Mouse (Mus musculus) heart, adult 18-20 months (tissue): ENCODE data around the gene Nub1. TPM values are rescaled to one million over a fixed set of nuclear protein-coding genes. Genes with fewer than 3 reads are reported as not detected.

Source experiments
- DNase-seq, 2 experiments: peaks; one replicate each; pipeline ENCODE4 v3.0.0; 2021 to 2022; ENCODE audit warnings: mixed read lengths in 1 of 2
- total RNA-seq, 2 experiments: library from RNA; stranded (reverse); gene quantifications; 2 replicates each; pipeline ENCODE4 v1.2.3; 2021

Gene Nub1
- total RNA-seq, 2 experiments from 2014 or later: 35.4 to 41.2 TPM

GRCm38 (mm10) chr5:24741172-24741885 is 56.0 kb downstream of the Nub1 start:
- no peak for DNase-seq

GRCm38 (mm10) chr5:24743956-24744355 is 58.6 kb downstream of the Nub1 start:
- no peak for DNase-seq

GRCm38 (mm10) chr5:24747533-24747932 is 62.2 kb downstream of the Nub1 start:
- no peak for DNase-seq

- DNase-seq: peak in 1 of 2 experiments; percentile 18
Measured at GRCm38 (mm10) chr5:24749731-24750130, 64.4 kb downstream of the Nub1 start.

- peak; percentile 92 to 93 for DNase-seq
Measured at GRCm38 (mm10) chr5:24750321-24751304, 65.3 kb downstream of the Nub1 start.

GRCm38 (mm10) chr5:24751305-24752174 is 66.2 kb downstream of the Nub1 start:
- peak; percentile 70 for DNase-seq

- no peak for DNase-seq
Measured at GRCm38 (mm10) chr5:24752175-24752498, 66.8 kb downstream of the Nub1 start.

GRCm38 (mm10) chr5:24756931-24757330 is 71.6 kb downstream of the Nub1 start:
- no peak for DNase-seq

GRCm38 (mm10) chr5:24757816-24758215 is 72.5 kb downstream of the Nub1 start, which contains the start of gene Crygn:
TSS of gene Crygn (minus strand) at chr5:24758008.
- DNase-seq: no peak

Other genes with a start within 250 kb of the Nub1 start
- gene Fastk, start 240.2 kb upstream of the Nub1 start, total RNA-seq: 100 to 1,000 TPM; 288 to 330 TPM
- 10 to 100 TPM; 10.7 to 10.8 TPM for gene Tmub1, start 237.7 kb upstream of the Nub1 start, total RNA-seq
- gene Agap3, start 233.4 kb upstream of the Nub1 start, total RNA-seq: 10 to 100 TPM; 89.1 to 98.9 TPM
- not detected for gene Gbx1, start 158.3 kb upstream of the Nub1 start, total RNA-seq
- gene Asb10, start 144.6 kb upstream of the Nub1 start, total RNA-seq: 10 to 100 TPM; 83.7 to 90.6 TPM
- gene 4931409K22Rik, start 128.7 kb upstream of the Nub1 start, total RNA-seq: not detected
- gene Abcf2, start 108.1 kb upstream of the Nub1 start, total RNA-seq: 10 to 100 TPM; 53.5 to 54.9 TPM
- gene Chpf2, start 98.8 kb upstream of the Nub1 start, total RNA-seq: 1 to 10 TPM; 5.8 to 6.9 TPM
- gene Smarcd3, start 61.1 kb upstream of the Nub1 start, total RNA-seq: 10 to 100 TPM; 56.5 to 59.8 TPM
- gene Wdr86, start 45.2 kb downstream of the Nub1 start, total RNA-seq: under 1 TPM; 0.39 to 0.52 TPM
- not detected for gene Crygn, start 72.5 kb downstream of the Nub1 start, total RNA-seq
- gene Rheb, start 157.1 kb downstream of the Nub1 start, total RNA-seq: 10 to 100 TPM; 82.6 to 85.7 TPM